Mouse (Mus musculus) stomach, embryonic 14.5 days (tissue): ENCODE measurements at regions not wholly inside any gene's neighbourhood (a gene's known extent, or its start where the extent isn't known, plus 50 kb on each side); places are given as distances from the start of the nearest gene placed in this dataset.
A peak's percentile ranks its signal among the peaks of the same experiment; 100 is the strongest.

Experiments used
- ATAC-seq: fragments of 200-750 bp; cut with Nextera tagmentation; 2 replicates; pipeline ENCODE4 v1.8.0; 2017; ENCODE audit warnings: low read depth, moderate TSS enrichment; ENCODE audit not compliant: insufficient number of reproducible peaks, insufficient read depth, low FRiP score
- H3K27ac ChIP-seq: fragments of 300-500 bp; sonication (generic); 2 replicates; pipeline ENCODE4 v1.5.1; 2014; ENCODE audit warnings: mild to moderate bottlenecking, low read length, moderate library complexity, mixed read lengths
- H3K27me3 ChIP-seq: fragments of 300-500 bp; sonication (generic); 2 replicates; pipeline ENCODE4 v1.6.1; 2014; ENCODE audit warnings: low read length, control low read depth, mixed read lengths; ENCODE audit not compliant: control insufficient read depth, insufficient read depth
- H3K36me3 ChIP-seq: fragments of 300-500 bp; sonication (generic); 2 replicates; pipeline ENCODE4 v1.6.1; 2014; ENCODE audit warnings: mild to moderate bottlenecking, control low read depth, low read length, moderate library complexity, mixed read lengths; ENCODE audit not compliant: control insufficient read depth, insufficient read depth
- H3K4me1 ChIP-seq: fragments of 300-500 bp; sonication (generic); 2 replicates; pipeline ENCODE4 v1.6.1; 2014; ENCODE audit warnings: low read length, control low read depth, mixed read lengths; ENCODE audit not compliant: control insufficient read depth, insufficient read depth
- H3K4me2 ChIP-seq: fragments of 300-500 bp; sonication (generic); replicated peaks from 2 replicates; pipeline ENCODE4 v1.6.1; 2014; ENCODE audit warnings: low read depth, low read length, control low read depth
- H3K4me3 ChIP-seq: fragments of 300-500 bp; sonication (generic); 2 replicates; pipeline ENCODE4 v1.5.1; 2014; ENCODE audit warnings: low read depth, low read length, control low read depth
- H3K9ac ChIP-seq: fragments of 300-500 bp; sonication (generic); replicated peaks from 2 replicates; pipeline ENCODE4 v1.6.1; 2014; ENCODE audit warnings: low read depth, mild to moderate bottlenecking, control low read depth, low read length, moderate library complexity, mixed read lengths
- H3K9me3 ChIP-seq: fragments of 300-500 bp; sonication (generic); 2 replicates; pipeline ENCODE4 v1.6.1; 2016; ENCODE audit warnings: low read depth, low read length, control low read depth; ENCODE audit not compliant: control insufficient read depth
- WGBS: fragments of 180-500 bp; shearing (Covaris S2); extraction: QIAGEN DNeasy Blood & Tissue Kit; methylation state at CpG from one replicate; pipeline ENCODE4 v1.1.7; 2014; 5-methylcytosine and 5-hydroxymethylcytosine counted together

GRCm38 (mm10) chr5:46441716-46442115 is 584.3 kb upstream of the Lcorl start:
- Histone ChIP-seq H3K4me2 (no peak overlapping the region), H3K4me1 (peaks cover 9% of the 10 kb centered on the region; the same call in 1 of the 2 replicates), H3K4me3 (no peak overlapping the region), H3K9ac (no peak overlapping the region), H3K27me3 (no peaks in the 10 kb centered on the region), H3K27ac (no peak overlapping the region), H3K9me3 (no peaks in the 10 kb centered on the region), H3K36me3 (no peaks in the 10 kb centered on the region)
- ATAC-seq: no peak

- Histone ChIP-seq H3K4me3 (no peak overlapping the region), H3K27ac (no peak overlapping the region), H3K4me1 (no peaks in the 10 kb centered on the region), H3K9ac (no peak overlapping the region), H3K36me3 (no peaks in the 10 kb centered on the region), H3K4me2 (no peak overlapping the region), H3K27me3 (no peaks in the 10 kb centered on the region), H3K9me3 (no peaks in the 10 kb centered on the region)
- WGBS: 70% methylated on average over 3 of the region's 3 CpGs
- no peak for ATAC-seq
Measured at GRCm38 (mm10) chr5:46431644-46432367, 574.4 kb upstream of the Lcorl start.

GRCm38 (mm10) chr5:46422738-46423137 is 565.3 kb upstream of the Lcorl start:
- Histone ChIP-seq H3K27ac (no peak overlapping the region), H3K4me2 (no peak overlapping the region), H3K4me3 (no peak overlapping the region), H3K9ac (no peak overlapping the region), H3K36me3 (no peaks in the 10 kb centered on the region), H3K4me1 (no peaks in the 10 kb centered on the region), H3K9me3 (no peaks in the 10 kb centered on the region), H3K27me3 (no peaks in the 10 kb centered on the region)
- WGBS: 82% methylated on average over 3 of the region's 3 CpGs
- no peak for ATAC-seq

GRCm38 (mm10) chr5:46406969-46407368 is 549.6 kb upstream of the Lcorl start:
- Histone ChIP-seq H3K36me3 (no peaks in the 10 kb centered on the region), H3K9me3 (no peaks in the 10 kb centered on the region), H3K4me1 (no peaks in the 10 kb centered on the region), H3K9ac (no peak overlapping the region), H3K4me2 (no peak overlapping the region), H3K27ac (no peak overlapping the region), H3K27me3 (no peaks in the 10 kb centered on the region), H3K4me3 (no peak overlapping the region)
- 67% methylated on average over 2 of the region's 2 CpGs for WGBS
- no peak for ATAC-seq

- Histone ChIP-seq H3K9me3 (no peaks in the 10 kb centered on the region), H3K27me3 (no peaks in the 10 kb centered on the region), H3K4me1 (no peaks in the 10 kb centered on the region), H3K9ac (no peak overlapping the region), H3K36me3 (no peaks in the 10 kb centered on the region), H3K4me3 (no peak overlapping the region), H3K4me2 (no peak overlapping the region), H3K27ac (no peak overlapping the region)
- WGBS: 28% methylated on average over 3 of the region's 3 CpGs
- ATAC-seq: no peak
Measured at GRCm38 (mm10) chr5:46406404-46406803, 549.0 kb upstream of the Lcorl start.

- no peak overlapping the region for H3K4me3 ChIP-seq
- no peaks in the 10 kb centered on the region for H3K36me3 ChIP-seq
- H3K9ac ChIP-seq: no peak overlapping the region
- H3K4me1 ChIP-seq: no peaks in the 10 kb centered on the region
- ATAC-seq: no peak
- WGBS: 68% methylated on average over 2 of the region's 2 CpGs
- H3K27ac ChIP-seq: no peak overlapping the region
- no peaks in the 10 kb centered on the region for H3K9me3 ChIP-seq
- no peaks in the 10 kb centered on the region for H3K27me3 ChIP-seq
- H3K4me2 ChIP-seq: no peak overlapping the region
Measured at GRCm38 (mm10) chr5:46386591-46386990, 529.2 kb upstream of the Lcorl start.

- no peak overlapping the region for H3K4me2 ChIP-seq
- 63% methylated on average over 1 of the region's 1 CpGs for WGBS
Measured at GRCm38 (mm10) chr5:46367328-46367727, 509.9 kb upstream of the Lcorl start.

GRCm38 (mm10) chr5:46363661-46364060 is 506.2 kb upstream of the Lcorl start:
- WGBS: 90% methylated on average over 2 of the region's 2 CpGs
- Histone ChIP-seq H3K9ac (no peak overlapping the region), H3K4me3 (no peak overlapping the region), H3K27me3 (no peaks in the 10 kb centered on the region), H3K9me3 (no peaks in the 10 kb centered on the region), H3K36me3 (no peaks in the 10 kb centered on the region), H3K4me1 (no peaks in the 10 kb centered on the region), H3K27ac (no peak overlapping the region), H3K4me2 (no peak overlapping the region)
- ATAC-seq: no peak

More at GRCm38 (mm10) chr5:46367328-46367727, 509.9 kb upstream of the Lcorl start:
- Histone ChIP-seq H3K27me3 (no peaks in the 10 kb centered on the region), H3K36me3 (no peaks in the 10 kb centered on the region), H3K9me3 (no peaks in the 10 kb centered on the region), H3K4me1 (no peaks in the 10 kb centered on the region), H3K4me3 (no peak overlapping the region), H3K9ac (no peak overlapping the region), H3K27ac (no peak overlapping the region)
- ATAC-seq: no peak

- Histone ChIP-seq H3K9me3 (no peaks in the 10 kb centered on the region), H3K36me3 (no peaks in the 10 kb centered on the region), H3K4me1 (no peaks in the 10 kb centered on the region), H3K27me3 (no peaks in the 10 kb centered on the region), H3K27ac (no peak overlapping the region), H3K9ac (no peak overlapping the region), H3K4me2 (no peak overlapping the region), H3K4me3 (no peak overlapping the region)
- peak; percentile 63; the same call in 1 of the 2 replicates for ATAC-seq
- WGBS: 13% methylated on average over 1 of the region's 1 CpGs
Measured at GRCm38 (mm10) chr5:46361637-46362036, 504.2 kb upstream of the Lcorl start.
